Mouse (Mus musculus) left cerebral cortex, adult 18-20 months (tissue): ENCODE data around the gene Rangap1. TPM values are rescaled to one million over a fixed set of nuclear protein-coding genes. Genes with fewer than 3 reads are reported as not detected.

Experiments
- DNase-seq, 2 experiments: peaks; one replicate each; pipeline ENCODE4 v3.0.0; 2021 to 2022; ENCODE audit warnings: low spot score in 2 of 2, mixed read lengths in 1 of 2
- total RNA-seq, 2 experiments: library from RNA; stranded (reverse); gene quantifications; 2 replicates each; pipeline ENCODE4 v1.2.3; 2021

Rangap1 gene
- total RNA-seq, 2 experiments from 2014 or later: 224 to 240 TPM

DNA sequence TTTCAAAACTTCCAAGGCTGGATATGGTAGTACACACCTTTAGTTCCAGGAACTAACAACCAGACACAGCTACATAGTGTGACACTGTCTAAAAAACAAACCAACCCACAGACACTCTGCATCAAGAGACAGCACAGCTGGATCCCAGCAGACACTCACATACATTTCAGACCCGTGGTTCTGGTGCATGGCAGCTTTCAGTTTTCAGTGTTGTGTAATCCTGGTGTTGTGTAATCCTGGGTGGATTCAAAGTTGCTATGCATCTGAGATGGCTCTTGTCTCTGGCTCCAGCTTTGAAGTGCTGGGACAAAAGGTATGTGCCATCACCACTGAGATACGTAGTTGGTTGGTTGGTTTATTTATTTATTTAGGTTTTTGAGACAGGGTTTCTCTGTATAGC, 46.8 kb downstream of the Rangap1 start:
- DNase-seq: no peak

- peak in 1 of 2 experiments; percentile 21 for DNase-seq
Measured at GRCm38 (mm10) chr15:81697847-81698246, 47.5 kb downstream of the Rangap1 start.

DNA sequence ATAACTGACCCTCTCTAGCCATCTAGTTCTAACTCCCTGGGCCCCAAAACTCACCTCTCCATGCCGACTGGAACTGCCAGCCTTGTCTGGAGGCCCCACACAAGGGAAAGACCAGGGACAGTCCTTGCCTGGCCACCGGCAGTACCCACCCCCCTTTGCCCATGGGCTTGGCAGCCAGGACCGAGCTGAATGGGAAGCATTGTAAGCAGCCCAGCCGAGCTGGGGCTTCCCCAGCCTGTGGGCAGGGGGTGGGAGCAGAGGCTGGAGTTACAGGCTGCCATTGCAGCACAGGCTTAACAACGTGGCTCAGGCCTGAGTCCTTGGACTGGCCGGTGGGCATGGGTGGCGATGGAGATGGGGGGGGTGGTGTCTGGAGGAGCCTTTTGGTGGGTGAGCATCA, 48.2 kb downstream of the Rangap1 start, which contains the start of gene Chadl:
Gene Chadl, minus strand, starts transcription at position 113 of the 400 bp plus-strand sequence.
- peak in 1 of 2 experiments; percentile 33 for DNase-seq

DNA sequence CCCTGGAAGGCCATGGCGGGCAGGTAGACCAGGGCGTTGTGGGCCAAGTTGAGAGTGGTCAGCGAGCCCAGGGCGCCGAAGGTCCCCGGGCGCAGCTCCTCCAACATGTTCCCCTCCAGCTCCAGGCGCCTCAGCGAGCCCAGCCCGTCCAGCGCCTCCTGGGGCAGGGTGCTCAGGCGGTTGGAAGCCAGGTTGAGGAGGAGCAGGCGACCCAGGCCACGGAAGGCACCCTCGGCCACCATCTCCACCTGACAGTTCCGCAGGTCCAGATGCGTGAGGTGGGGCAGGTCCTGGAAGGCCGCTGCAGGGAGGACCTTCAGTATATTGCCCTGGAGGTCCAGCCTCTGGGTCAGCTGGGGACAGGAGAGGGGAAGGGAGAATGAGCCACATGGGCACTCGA, 50.4 kb downstream of the Rangap1 start:
- DNase-seq: no peak

GRCm38 (mm10) chr15:81693967-81694881, 51.1 kb downstream of the Rangap1 start:
- peak; percentile 73 to 74 for DNase-seq

DNA sequence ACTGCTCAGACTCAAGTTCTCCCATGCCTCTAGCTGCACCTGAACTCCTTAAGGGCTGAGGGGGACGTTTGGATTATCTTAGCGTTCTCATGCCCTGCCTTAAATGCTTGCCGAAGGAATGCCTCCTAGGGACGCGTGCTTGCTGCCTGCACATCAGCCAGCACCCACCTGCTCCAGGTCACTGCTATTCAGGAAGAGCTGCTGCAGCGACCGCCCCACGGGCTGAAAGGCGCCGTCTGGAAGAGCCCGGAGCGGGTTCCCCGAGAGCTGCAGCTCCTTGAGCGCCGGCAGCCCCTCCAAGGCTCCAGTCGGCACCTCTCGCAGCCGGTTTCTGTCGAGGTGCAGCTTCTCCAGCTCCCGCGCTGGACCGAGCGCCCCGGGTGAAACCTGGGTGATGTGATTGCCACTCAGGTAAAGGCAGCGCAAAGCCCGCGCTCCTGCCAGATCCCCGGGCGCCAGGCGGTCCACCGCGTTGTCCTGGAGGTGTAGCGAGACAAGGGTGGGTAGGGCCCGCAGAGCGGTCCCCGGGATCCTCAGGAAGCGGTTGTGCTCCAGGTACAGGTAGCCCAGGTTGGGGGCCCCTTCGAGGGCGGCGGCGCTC, 51.9 kb downstream of the Rangap1 start:
- DNase-seq: peak in 1 of 2 experiments; percentile 8

- no peak for DNase-seq
Measured at GRCm38 (mm10) chr15:81680301-81680805, 65.0 kb downstream of the Rangap1 start.

DNA sequence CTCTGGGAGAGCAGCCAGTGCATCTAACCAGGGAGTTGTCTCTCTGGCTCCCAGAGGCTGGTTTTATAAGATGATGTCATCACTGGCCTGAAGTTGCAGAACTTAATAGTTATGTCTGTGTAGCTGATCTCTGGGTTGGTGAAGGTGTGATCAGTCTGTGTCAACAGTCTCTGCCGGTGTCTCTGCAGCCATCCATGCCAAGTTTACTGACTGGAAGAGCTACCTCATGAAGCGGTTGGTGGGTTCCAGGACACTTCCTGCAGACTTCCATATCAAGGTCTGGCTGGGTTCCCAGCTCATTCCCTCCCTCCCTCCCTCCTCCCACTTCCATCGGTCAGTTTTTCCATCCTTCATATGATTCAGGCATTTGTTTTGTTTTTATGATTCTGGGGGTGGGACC, 68.7 kb downstream of the Rangap1 start:
- no peak for DNase-seq

- peak in 1 of 2 experiments; percentile 37 for DNase-seq
Measured at GRCm38 (mm10) chr15:81670231-81670640, 75.1 kb downstream of the Rangap1 start.

DNA sequence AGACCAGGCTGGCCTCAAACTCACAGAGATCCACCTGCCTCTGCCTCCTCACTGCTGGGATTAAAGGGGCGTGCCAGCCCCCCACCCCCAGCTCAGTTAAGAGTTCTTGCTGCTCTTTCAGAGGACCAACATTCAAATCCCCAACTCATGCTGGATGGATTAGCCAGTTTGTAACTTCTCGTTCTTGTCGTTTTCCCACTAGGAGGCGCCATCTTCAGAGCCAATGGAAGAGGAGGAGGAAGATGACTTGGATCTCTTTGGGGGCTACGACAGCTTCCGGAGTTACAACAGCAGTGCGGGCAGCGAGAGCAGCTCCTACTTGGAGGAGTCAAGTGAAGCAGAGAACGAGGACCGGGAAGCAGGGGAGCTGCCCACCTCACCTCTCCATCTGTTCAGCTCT, 78.4 kb downstream of the Rangap1 start:
- DNase-seq: no peak

- peak; percentile 88 to 91 for DNase-seq
Measured at GRCm38 (mm10) chr15:81663697-81664561, 81.4 kb downstream of the Rangap1 start, which contains the start of gene L3mbtl2. TSS of gene L3mbtl2 (plus strand) at chr15:81663889.

GRCm38 (mm10) chr15:81663281-81663680, 82.0 kb downstream of the Rangap1 start:
- no peak for DNase-seq

DNA sequence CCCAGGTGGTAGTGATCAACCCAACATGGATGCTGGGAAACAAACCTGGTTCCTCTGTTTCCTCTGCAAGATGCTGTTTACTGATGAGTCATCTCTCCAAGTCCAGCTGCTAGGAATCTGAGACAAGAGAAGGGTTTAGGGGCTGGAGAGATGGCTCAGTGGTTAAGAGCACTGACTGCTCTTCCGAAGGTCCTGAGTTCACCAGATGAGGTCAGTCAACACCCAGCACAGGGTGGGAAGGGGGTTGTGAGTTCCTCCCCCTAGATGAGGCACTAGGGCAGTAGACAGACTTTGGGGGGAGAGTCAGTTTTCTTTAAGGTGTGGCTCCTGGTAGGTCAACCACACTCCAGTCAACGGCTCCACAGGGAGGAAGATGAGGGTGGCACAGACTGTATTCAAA, 83.6 kb downstream of the Rangap1 start:
- DNase-seq: no peak

Other genes with a start within 250 kb of the Rangap1 start
- gene Ep300, start 160.2 kb downstream of the Rangap1 start, total RNA-seq: 10 to 100 TPM; 62.4 to 66.7 TPM
- 10 to 100 TPM; 35.5 to 37.9 TPM for gene L3mbtl2, start 81.6 kb downstream of the Rangap1 start, total RNA-seq
- gene Chadl, start 48.2 kb downstream of the Rangap1 start, total RNA-seq: 10 to 100 TPM; 11.5 to 12.3 TPM
- gene Zc3h7b, start 473 bp downstream of the Rangap1 start, total RNA-seq: 100 to 1,000 TPM; 163 to 181 TPM
- 100 to 1,000 TPM; 226 to 245 TPM for gene Tef, start 56.9 kb upstream of the Rangap1 start, total RNA-seq
- 10 to 100 TPM; 33.6 to 36.7 TPM for gene Tob2, start 113.3 kb upstream of the Rangap1 start, total RNA-seq
- 10 to 100 TPM; 32.5 to 35.0 TPM for gene Phf5a, start 126.4 kb upstream of the Rangap1 start, total RNA-seq
- 100 to 1,000 TPM; 414 to 429 TPM for gene Aco2, start 126.8 kb upstream of the Rangap1 start, total RNA-seq
- gene Polr3h, start 180.7 kb upstream of the Rangap1 start, total RNA-seq: 10 to 100 TPM; 50.9 to 52.1 TPM
- 10 to 100 TPM; 80.7 to 90.7 TPM for gene Csdc2, start 191.2 kb upstream of the Rangap1 start, total RNA-seq
- gene Pmm1, start 215.4 kb upstream of the Rangap1 start, total RNA-seq: 100 to 1,000 TPM; 201 TPM
- gene 1700029P11Rik, start 235.0 kb upstream of the Rangap1 start, total RNA-seq: not detected
- gene Xrcc6, start 242.3 kb upstream of the Rangap1 start, total RNA-seq: 10 to 100 TPM; 19.9 to 22.2 TPM